8 mouse cellular contexts compared by ENCODE assay signal in genomic region chr7:6728263-6728931, GRCm38 (mm10). TPM values are rescaled to one million over a fixed set of nuclear protein-coding genes. Genes with fewer than 3 reads are reported as not detected.
DNase-seq lines count a peak whose midpoint lies in the region; ATAC-seq and TF ChIP-seq lines count a peak whose summit lies in the region.

No protein-coding gene starts in this region.

- TF ChIP-seq CTCF in small intestine, adult 2 months (IDR thresholded peaks at IDR 0.05; ENCODE audit: extremely low read depth, insufficient read length, insufficient replicate concordance, low read depth, low read length), result no peak

- H3K4me1 ChIP-seq in megakaryocyte, embryonic 14.5 days, result peaks cover 15% of the 10 kb centered on the region
- no peaks in the 10 kb centered on the region for H3K4me1 ChIP-seq in intestine, embryonic 15.5 days (replicated peaks)
- H3K4me1 ChIP-seq in midbrain, embryonic 10.5 days, result peaks cover 11% of the 10 kb centered on the region; the same call in 1 of the 2 replicates
- H3K4me1 ChIP-seq in small intestine, adult 2 months (ENCODE audit: control insufficient read depth, insufficient read depth, insufficient read length, low read length), result no peaks in the 10 kb centered on the region

- H3K9ac ChIP-seq in intestine, embryonic 15.5 days, result no peak overlapping the region

- peaks cover 57% of the 10 kb centered on the region for H3K9me3 ChIP-seq in megakaryocyte, embryonic 14.5 days
- peaks cover 5% of the 10 kb centered on the region; the same call in 1 of the 2 replicates for H3K9me3 ChIP-seq in intestine, embryonic 15.5 days
- H3K9me3 ChIP-seq in midbrain, embryonic 10.5 days (replicated peaks), result peaks cover 41% of the 10 kb centered on the region

- 49% methylated on average over 19 of the region's 19 CpGs for WGBS in intestine, embryonic 15.5 days
- 52% methylated on average over 19 of the region's 19 CpGs for whole genome bisulfite sequencing in midbrain, embryonic 10.5 days
- WGBS in small intestine, adult 2 months, result 47% methylated on average over 19 of the region's 19 CpGs

- DNase-seq in embryo, embryonic 11.5 days (ENCODE audit: low read depth, low spot score), result peak; percentile 81
- peak; percentile 82 to 83 for DNase-seq in gastrocnemius, postnatal 36 days
- peak; percentile 93 to 96 for DNase-seq in left cerebral cortex, postnatal 10 days (ENCODE audit: extremely low spot score in 1 of 2, low spot score in 2 of 2)
- DNase-seq in midbrain, embryonic 10.5 days (ENCODE audit: low spot score), result peak; percentile 90

- ATAC-seq in megakaryocyte, adult 5-6 weeks (ENCODE audit: poor library complexity, severe bottlenecking), result no peak
- peak; percentile 83 for ATAC-seq in intestine, embryonic 15.5 days

- intact Hi-C loops in gastrocnemius, postnatal 36 days (cut with DNase I), result loop anchor here (10.0 kb wide), 2 partner anchors 294 to 374 kb away; partner anchors contain the start of gene Olfr1344
- intact Hi-C loops in left cerebral cortex, postnatal 10 days (cut with DNase I), result no loop called here

- H3K4me3 ChIP-seq in megakaryocyte, embryonic 14.5 days (replicated peaks), result peak overlapping the region; percentile 89
- peak overlapping the region; percentile 48 for H3K4me3 ChIP-seq in intestine, embryonic 15.5 days (replicated peaks)
- peak overlapping the region; percentile 58 for H3K4me3 ChIP-seq in midbrain, embryonic 10.5 days
- peak overlapping the region; percentile 65; the same call in 1 of the 2 replicates for H3K4me3 ChIP-seq in small intestine, adult 2 months (ENCODE audit: low read depth, low read length)

- peak overlapping the region; percentile 87 for H3K27ac ChIP-seq in intestine, embryonic 15.5 days
- H3K27ac ChIP-seq in midbrain, embryonic 10.5 days (replicated peaks), result peak overlapping the region; percentile 89
- peak overlapping the region; percentile 74 for H3K27ac ChIP-seq in small intestine, adult 2 months (ENCODE audit: insufficient read depth, low read depth, low read length)

- H3K4me2 ChIP-seq in intestine, embryonic 15.5 days (replicated peaks), result peak overlapping the region; percentile 66

- TF ChIP-seq POLR2A in small intestine, adult 2 months (IDR thresholded peaks at IDR 0.05; ENCODE audit: low read depth, low read length), result no peak

- H3K36me3 ChIP-seq in megakaryocyte, embryonic 14.5 days (replicated peaks; ENCODE audit: low read length), result no peaks in the 10 kb centered on the region
- H3K36me3 ChIP-seq in intestine, embryonic 15.5 days, result no peaks in the 10 kb centered on the region
- peaks cover 22% of the 10 kb centered on the region for H3K36me3 ChIP-seq in midbrain, embryonic 10.5 days
- H3K36me3 ChIP-seq in small intestine, adult 2 months (ENCODE audit: control insufficient read depth, insufficient read depth, low read length), result no peaks in the 10 kb centered on the region

- H3K27me3 ChIP-seq in megakaryocyte, embryonic 14.5 days (replicated peaks), result peaks cover 19% of the 10 kb centered on the region
- no peaks in the 10 kb centered on the region for H3K27me3 ChIP-seq in intestine, embryonic 15.5 days (replicated peaks)
- no peaks in the 10 kb centered on the region for H3K27me3 ChIP-seq in midbrain, embryonic 10.5 days (ENCODE audit: low read depth, poor library complexity, severe bottlenecking)
- H3K27me3 ChIP-seq in small intestine, adult 2 months (ENCODE audit: control insufficient read depth, insufficient read depth, low read length), result no peaks in the 10 kb centered on the region; the same call in 1 of the 2 replicates

RNA-seq across cellular contexts. Expression of gene Peg3, which starts 1.8 kb away (rescaled TPM):
- polyA plus RNA-seq in megakaryocyte, embryonic 14.5 days (2012; ENCODE audit: insufficient read depth, low replicate concordance), result not detected in 2 replicates
- total RNA-seq in megakaryocyte, adult 5-6 weeks (2015), result 0.09 TPM in 1 of 2 replicates, not detected in the other
- total RNA-seq in megakaryocyte, adult 5-6 weeks (2017), result under 0.01 TPM in 1 of 2 replicates, not detected in the other
- 10 to 100 TPM in 1 of 2 experiments, 1 to 10 TPM in 1; 9.0 to 11.3 TPM for total RNA-seq in gastrocnemius, postnatal 36 days (2021)
- 103 and 113 TPM in 2 replicates for polyA plus RNA-seq in intestine, embryonic 15.5 days (2015; fragmentation: Nextera tagmentation; extraction: Ambion mirVana)
- total RNA-seq in left cerebral cortex, postnatal 10 days (2021), result 100 to 1,000 TPM; 170 to 180 TPM
- 86.6 and 95.0 TPM in 2 replicates for polyA plus RNA-seq in midbrain, embryonic 10.5 days (2016; fragmentation: Nextera tagmentation; extraction: Ambion mirVana)
- 0.60 and 1.0 TPM in 2 replicates for polyA plus RNA-seq in small intestine, adult 2 months (2012; rRNA removed)

RNA-seq across cellular contexts. Expression of gene Usp29, which starts 2.0 kb away (rescaled TPM):
- 0.46 TPM in 1 of 2 replicates, not detected in the other for polyA plus RNA-seq in megakaryocyte, embryonic 14.5 days (2012; ENCODE audit: insufficient read depth, low replicate concordance)
- total RNA-seq in megakaryocyte, adult 5-6 weeks (2015), result not detected in 2 replicates
- total RNA-seq in megakaryocyte, adult 5-6 weeks (2017), result not detected in 2 replicates
- under 1 TPM; 0.31 to 0.59 TPM for total RNA-seq in gastrocnemius, postnatal 36 days (2021)
- 3.4 and 4.1 TPM in 2 replicates for polyA plus RNA-seq in intestine, embryonic 15.5 days (2015; fragmentation: Nextera tagmentation; extraction: Ambion mirVana)
- 10 to 100 TPM; 57.4 to 60.2 TPM for total RNA-seq in left cerebral cortex, postnatal 10 days (2021)
- polyA plus RNA-seq in midbrain, embryonic 10.5 days (2016; fragmentation: Nextera tagmentation; extraction: Ambion mirVana), result 7.7 and 10.8 TPM in 2 replicates
- polyA plus RNA-seq in small intestine, adult 2 months (2012; rRNA removed), result 0.04 and 0.09 TPM in 2 replicates

RNA-seq across cellular contexts. Expression of gene Zim1, which starts 32.1 kb away (rescaled TPM):
- not detected in 2 replicates for polyA plus RNA-seq in megakaryocyte, embryonic 14.5 days (2012; ENCODE audit: insufficient read depth, low replicate concordance)
- total RNA-seq in megakaryocyte, adult 5-6 weeks (2015), result not detected in 2 replicates
- total RNA-seq in megakaryocyte, adult 5-6 weeks (2017), result not detected in 2 replicates
- 1 to 10 TPM; 4.5 to 5.5 TPM for total RNA-seq in gastrocnemius, postnatal 36 days (2021)
- 4.6 and 5.1 TPM in 2 replicates for polyA plus RNA-seq in intestine, embryonic 15.5 days (2015; fragmentation: Nextera tagmentation; extraction: Ambion mirVana)
- 10 to 100 TPM; 10.2 to 13.5 TPM for total RNA-seq in left cerebral cortex, postnatal 10 days (2021)
- polyA plus RNA-seq in midbrain, embryonic 10.5 days (2016; fragmentation: Nextera tagmentation; extraction: Ambion mirVana), result 0.48 and 0.86 TPM in 2 replicates
- 0.04 TPM in 2 replicates for polyA plus RNA-seq in small intestine, adult 2 months (2012; rRNA removed)

Comparison
In these comparisons a context has a peak if more than half of its experiments do, and no peak if none do; other contexts are left out.
1. RNA of gene Peg3, which starts 1.8 kb away (polyA plus RNA-seq): 103 to 113 TPM in intestine, embryonic 15.5 days and 86.6 to 95.0 TPM in midbrain, embryonic 10.5 days; 0.60 to 1.0 TPM in small intestine, adult 2 months and not detected in megakaryocyte, embryonic 14.5 days; every median in the first group is over 10 times any median in the second.
2. Peak in every context shown above with its lines, with median percentiles within 50 percentile points of each other: H3K4me3 ChIP-seq, DNase-seq and H3K27ac ChIP-seq.